Mouse (Mus musculus) CD4-positive helper T cell, adult 2 months (primary cell): ENCODE measurements around the gene Amh.
"Not testable (repeated sequence)": the region's sequence is repeated elsewhere in the genome, so short reads cannot be mapped to it uniquely, and the experiment has no call there.

Experiments used
- DNase-seq: peaks from one replicate; pipeline ENCODE4 v3.0.0-alpha.2; 2012; ENCODE audit warnings: low read depth, missing footprints, low spot score

Amh gene

DNA sequence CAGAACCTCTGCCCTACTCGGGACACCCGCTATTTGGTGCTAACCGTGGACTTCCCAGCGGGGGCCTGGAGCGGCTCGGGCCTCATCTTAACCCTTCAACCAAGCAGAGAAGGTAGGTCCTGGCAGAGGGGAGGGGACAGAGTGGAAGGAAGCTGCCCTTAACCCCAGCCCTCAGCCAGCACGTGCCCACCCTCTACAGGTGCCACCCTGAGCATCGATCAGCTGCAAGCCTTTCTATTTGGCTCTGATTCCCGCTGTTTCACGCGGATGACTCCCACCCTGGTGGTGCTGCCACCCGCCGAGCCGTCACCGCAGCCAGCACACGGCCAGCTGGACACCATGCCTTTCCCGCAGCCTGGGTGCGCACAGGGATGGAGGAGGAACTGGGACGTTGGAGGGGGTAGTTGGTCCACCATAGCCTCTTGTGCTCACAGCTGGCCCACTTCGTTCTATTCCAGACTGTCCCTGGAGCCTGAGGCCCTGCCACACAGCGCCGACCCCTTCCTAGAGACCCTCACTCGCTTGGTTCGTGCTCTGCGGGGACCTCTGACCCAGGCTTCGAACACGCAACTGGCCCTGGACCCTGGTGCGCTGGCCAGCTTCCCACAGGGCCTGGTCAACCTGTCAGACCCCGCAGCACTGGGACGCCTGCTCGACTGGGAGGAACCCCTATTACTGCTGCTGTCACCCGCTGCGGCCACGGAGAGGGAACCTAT is 1.5 kb downstream of the Amh start:
- no peak for DNase-seq

GRCm38 (mm10) chr10:80807057-80807627 is 2.1 kb downstream of the Amh start:
- DNase-seq = peak; percentile 70

DNA sequence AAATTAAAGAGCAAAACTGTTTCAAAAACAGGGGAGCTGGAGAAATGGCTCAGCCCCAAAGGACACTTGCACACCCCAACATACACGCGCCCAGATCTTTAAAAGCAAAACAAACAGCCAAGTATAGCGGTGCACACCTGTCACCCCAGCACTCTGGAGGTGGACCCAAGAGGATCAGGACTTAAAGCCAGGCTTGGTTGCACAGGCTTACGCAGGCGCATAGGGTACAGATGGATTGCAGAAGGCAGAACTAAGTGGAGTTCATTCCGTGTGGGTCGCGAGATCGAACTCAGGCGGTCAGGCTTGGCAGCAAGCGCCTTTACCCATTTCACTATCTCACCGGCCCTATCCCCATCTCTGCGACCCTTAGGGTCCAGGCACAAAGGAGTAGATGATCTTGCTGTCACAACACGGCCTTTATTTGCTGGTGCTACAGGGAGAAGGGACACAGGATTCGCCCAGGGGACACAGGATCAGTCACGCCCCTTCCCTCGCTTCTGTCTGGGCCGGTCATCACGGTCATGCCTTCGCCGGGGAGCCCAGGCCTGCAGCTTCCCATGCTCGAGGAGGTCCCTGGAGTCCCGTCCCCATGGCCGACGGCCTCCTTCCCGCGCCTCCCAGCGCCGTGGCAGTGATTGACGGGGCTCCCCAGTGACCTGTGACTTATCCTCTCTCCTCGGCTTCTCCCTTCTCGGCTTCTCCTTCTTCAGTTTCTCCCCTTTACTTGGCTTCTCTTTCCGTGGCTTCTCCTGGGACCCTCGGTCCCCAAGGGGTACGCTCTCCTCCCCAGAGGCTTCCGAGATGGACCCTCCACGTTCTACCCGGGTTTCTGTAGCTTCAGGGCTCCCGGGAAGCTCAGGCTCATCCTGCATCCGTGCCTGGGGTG is 3.3 kb downstream of the Amh start:
- no peak for DNase-seq

DNA sequence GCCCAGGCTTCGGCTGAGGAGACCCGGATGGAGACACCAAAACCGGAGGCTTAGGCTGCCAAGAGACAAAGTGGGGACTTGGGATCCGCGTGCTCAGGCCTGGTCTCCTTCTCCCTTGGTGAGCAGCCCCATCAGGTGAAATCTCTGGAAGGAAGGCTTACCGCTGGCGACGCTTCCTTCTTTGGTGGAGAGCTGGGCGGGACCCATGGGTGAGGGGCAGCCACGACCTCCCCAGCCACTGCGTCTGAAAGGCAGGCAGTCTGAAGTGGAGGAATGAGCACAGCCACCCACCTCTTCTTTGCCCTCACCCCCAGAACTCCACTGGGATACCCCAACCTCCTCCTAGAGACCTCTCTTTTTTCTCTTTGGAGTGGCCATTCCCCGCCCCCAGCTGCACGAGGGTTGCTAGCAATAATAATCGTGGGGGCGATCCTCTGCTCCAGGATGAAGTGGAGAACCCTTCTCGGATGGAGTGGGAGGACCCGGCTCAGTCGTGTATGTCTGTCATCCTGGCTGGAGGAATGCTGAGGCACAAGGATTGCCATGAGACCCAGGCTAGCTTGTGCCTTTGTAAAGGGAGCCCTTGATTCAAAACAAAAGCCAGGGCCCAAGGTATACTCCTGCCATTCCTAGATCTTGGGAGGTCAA is 4.1 kb downstream of the Amh start:
- no peak for DNase-seq

DNA sequence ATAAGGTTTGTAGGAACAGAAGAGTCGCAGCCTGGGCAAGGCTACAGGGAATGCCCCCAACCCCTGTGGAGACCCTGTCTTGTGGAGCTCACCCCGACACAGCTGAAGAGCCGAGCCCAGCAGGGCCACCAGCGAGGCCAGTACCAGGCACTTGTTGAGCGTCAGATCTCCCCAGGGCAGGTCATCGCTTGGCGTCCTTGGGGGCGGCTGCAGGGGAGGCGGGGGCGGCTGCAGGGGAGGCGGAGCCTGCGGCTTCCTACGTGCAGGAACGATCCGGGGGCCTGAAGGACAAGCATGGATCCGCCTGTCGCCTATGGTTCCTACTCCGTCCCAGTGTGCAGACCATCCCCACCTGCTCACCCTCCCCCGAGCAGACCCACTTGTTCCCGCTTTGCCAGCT is 5.0 kb downstream of the Amh start:
- DNase-seq = no peak

- DNase-seq = no peak
Observed at GRCm38 (mm10) chr10:80812391-80813041, 7.5 kb downstream of the Amh start.

GRCm38 (mm10) chr10:80813366-80813765 is 8.3 kb downstream of the Amh start, which contains the start of gene Jsrp1:
Jsrp1 (minus strand) TSS chr10:80813498.
- no peak for DNase-seq

DNA sequence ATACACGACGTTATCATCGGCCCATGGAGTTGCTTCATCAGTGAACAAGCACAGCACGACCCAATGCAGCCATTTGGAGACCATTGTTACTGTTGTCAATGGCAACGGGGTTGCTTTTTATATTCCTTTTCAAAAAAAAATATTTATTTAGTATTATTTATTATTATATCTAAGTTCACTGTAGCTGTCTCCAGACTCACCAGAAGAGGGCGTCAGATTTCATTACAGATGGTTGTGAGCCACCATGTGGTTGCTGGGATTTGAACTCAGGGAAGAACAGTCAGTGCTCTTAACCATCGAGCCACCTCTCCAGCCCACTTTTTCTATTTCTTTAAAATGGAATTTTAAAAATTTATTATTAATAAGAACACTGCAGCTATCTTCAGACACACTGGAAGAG is 9.8 kb downstream of the Amh start:
- DNase-seq = no peak

DNA sequence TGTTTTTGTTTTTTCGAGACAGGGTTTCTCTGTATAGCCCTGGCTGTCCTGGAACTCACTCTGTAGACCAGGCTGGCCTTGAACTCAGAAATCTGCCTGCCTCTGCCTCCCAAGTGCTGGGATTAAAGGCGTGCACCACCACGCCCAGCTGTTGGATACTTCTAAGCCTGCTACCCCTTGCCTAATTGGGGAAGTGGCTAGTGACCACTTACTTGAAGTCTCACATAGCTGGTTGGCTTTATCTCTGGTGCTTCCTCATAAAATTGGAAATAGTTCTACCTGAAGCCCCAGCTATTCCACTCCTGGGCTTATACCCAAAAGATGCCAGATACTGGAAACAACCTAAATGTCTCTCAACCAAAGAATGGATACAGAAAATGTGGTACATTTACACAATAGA is 11.3 kb downstream of the Amh start:
- not testable (repeated sequence) for DNase-seq

DNA sequence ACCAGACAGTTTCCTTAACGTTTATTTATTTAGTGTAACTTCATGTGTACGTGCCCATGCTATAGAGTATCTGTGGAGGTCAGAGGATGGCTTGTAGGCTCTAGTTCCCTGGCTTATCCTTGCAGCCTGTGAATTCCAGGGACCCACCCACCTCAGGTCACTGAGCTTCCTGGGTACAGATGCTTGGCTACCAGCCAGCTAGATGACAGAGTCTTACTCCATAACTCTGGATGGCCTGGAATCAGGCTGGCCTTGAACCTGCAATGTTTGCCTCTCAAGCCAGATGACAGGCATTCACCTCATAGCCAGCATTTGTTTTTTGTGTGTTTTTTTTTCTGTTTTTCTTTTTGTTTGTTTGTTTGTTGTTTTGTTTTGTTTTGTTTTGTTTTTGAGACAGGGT is 12.1 kb downstream of the Amh start:
- no peak for DNase-seq

DNA sequence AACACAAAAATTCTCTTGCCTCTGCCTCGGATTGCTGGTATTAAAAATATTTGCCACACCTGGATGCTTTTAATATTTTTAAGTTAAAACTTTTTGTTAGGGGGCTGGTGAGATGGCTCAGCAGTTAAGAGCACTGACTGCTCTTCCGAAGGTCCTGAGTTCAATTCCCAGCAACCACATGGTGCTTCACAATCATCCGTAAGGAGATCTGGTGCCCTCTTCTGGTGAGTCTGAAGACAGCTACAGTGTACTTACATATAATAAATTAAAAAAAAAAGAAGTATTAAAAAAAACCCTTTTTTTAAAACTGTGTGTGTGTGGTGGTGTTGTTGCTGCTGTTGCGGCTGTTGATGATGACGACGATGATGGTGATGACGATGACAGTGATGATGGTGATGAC is 12.9 kb downstream of the Amh start:
- not testable (repeated sequence) for DNase-seq

DNA sequence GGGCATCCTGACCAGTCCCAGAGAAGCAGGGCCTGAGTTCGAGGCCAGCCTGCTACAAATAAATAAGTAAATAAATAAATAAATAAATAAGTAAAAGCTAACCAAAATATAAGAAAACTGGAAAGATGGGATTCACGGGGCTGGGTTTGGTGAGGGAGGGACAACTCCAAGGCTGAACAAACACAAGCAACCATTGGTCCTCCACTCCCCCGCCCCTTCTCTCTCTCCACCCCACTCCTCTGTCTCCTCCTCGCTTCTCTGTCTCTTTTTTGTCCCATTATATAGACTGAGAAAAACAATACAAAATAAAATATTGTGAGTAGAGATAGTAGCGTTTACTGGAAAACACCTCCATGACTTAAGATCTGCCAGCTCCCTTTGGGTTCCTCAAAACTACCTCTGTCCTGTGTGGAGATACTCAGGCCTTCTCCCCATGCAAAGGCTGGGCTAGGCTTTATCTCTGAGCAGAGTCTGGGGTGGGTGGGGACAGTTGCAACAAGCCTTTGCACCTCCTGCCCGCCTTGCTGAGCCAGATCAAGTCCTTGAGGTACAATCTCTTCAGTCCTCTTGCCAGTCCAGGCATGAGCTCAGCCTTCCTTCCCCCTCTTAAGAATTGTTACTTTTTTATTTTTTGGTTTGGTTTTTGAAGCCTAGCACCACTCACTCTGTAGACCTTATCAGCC is 13.7 kb downstream of the Amh start:
- no peak for DNase-seq

- DNase-seq = no peak
Observed at GRCm38 (mm10) chr10:80819406-80819805, 14.4 kb downstream of the Amh start.

DNA sequence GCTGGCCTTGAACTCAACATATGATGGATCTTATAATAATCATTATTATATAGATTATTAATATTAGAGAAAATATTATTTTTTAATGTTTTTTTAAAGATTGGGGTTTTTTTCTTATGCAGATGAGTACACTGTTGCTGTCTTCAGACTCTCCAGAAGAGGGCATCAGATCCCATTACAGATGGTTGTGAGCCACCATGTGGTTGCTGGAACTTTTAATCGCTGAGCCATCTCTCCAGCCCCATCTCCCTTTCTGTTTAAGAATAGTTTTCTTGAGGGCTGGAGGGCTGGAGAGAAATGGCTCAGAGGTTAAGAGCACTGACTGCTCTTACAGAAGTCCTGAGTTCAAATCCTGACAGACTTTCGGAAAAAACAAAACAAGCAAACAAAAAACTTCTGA is 16.9 kb downstream of the Amh start:
- peak; percentile 65 for DNase-seq

GRCm38 (mm10) chr10:80822528-80822927 is 17.5 kb downstream of the Amh start:
- DNase-seq = no peak

DNA sequence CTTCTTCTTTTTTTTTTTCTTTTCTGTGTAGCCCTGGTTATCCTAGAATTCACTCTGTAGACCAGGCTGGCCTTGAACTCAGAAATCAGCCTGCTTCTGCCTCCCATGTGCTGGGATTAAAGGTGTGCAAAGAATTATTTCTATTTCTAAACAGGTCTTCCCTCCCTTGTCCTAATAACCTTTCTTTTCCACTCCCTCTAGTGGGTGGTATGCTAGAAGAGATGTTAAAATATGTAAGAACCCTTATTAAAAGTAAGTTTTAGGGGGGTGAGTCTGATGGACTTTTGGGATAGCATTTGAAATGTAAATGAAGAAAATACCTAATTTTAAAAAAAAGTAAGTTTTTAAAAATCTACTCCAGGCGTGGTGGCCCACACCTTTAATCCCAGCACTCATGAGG is 18.3 kb downstream of the Amh start:
- DNase-seq = no peak

- peak; percentile 42 for DNase-seq
Observed at GRCm38 (mm10) chr10:80823847-80824643, 19.0 kb downstream of the Amh start.

GRCm38 (mm10) chr10:80824827-80825226 is 19.8 kb downstream of the Amh start:
- no peak for DNase-seq

DNA sequence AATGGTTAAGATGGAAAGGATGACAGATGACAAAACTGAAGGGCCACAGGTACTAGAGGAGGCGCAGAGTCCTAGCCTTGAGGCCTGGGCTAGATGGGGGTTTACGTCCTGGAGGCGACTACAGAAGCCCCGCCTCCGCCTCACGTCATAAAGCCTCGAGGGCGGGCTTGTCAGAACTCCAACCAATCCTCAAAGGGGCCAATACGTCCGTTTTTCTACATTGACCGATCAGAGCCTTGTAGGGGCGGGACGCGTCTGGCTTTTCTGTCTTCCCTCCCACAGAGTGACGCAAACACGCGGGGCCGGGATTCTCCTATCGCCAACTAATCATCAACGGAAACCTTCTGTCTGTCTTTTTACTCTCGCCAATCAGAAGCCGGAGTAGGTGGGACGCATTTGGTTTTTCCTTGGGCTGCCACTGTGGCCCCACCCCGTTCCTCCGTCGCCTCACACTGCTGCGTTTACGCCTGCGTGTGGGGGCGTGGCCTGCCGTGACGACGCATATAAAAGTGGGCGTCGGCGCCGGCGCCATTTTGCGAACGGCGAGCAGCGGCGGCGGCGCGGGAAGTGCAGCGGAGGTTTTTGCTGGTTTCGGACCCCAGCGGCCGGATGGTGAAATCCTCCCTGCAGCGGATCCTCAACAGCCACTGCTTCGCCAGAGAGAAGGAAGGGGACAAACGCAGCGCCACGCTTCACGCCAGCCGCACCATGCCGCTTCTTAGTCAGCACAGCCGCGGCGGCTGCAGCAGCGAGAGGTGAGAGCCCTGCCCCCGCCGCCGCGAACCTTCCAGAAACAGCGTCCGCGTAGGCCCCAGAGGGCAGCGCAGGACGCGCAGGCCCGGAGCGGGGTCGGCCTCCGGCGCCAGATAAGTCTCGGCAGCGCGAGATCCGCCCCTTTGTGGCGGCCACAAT is 21.4 kb downstream of the Amh start, which contains the start of gene Oaz1:
Oaz1 (plus strand) TSS at position 506 of the 912 bp plus-strand sequence.
- peak; percentile 100 for DNase-seq
